Mouse (Mus musculus) midbrain, embryonic 10.5 days (tissue): ENCODE results near the gene Rack1. TPM values are rescaled to one million over a fixed set of nuclear protein-coding genes. Genes with fewer than 3 reads are reported as not detected.

Source experiments
- DNase-seq: peaks from one replicate; pipeline ENCODE4 v3.0.0-alpha.2; 2017; ENCODE audit warnings: low spot score
- H3K27ac ChIP-seq: fragments of 300-500 bp; sonication (generic); replicated peaks from 2 replicates; pipeline ENCODE4 v1.5.1; 2016; ENCODE audit warnings: mild to moderate bottlenecking
- H3K27me3 ChIP-seq: fragments of 300-500 bp; sonication (generic); 2 replicates; pipeline ENCODE4 v1.6.1; 2016; ENCODE audit warnings: low read depth, mild to moderate bottlenecking; ENCODE audit not compliant: poor library complexity, severe bottlenecking
- H3K36me3 ChIP-seq: fragments of 300-500 bp; sonication (generic); 2 replicates; pipeline ENCODE4 v1.6.1; 2016; ENCODE audit warnings: mild to moderate bottlenecking, moderate library complexity
- H3K4me1 ChIP-seq: fragments of 300-500 bp; sonication (generic); 2 replicates; pipeline ENCODE4 v1.6.1; 2016
- H3K4me3 ChIP-seq: fragments of 300-500 bp; sonication (generic); 2 replicates; pipeline ENCODE4 v1.5.1; 2016; ENCODE audit warnings: mild to moderate bottlenecking, moderate library complexity
- H3K9me3 ChIP-seq: fragments of 300-500 bp; sonication (generic); replicated peaks from 2 replicates; pipeline ENCODE4 v1.6.1; 2016; ENCODE audit warnings: mild to moderate bottlenecking
- WGBS: fragments of 180-500 bp; shearing (Covaris S2); methylation state at CpG from one replicate; pipeline ENCODE4 v1.1.7; 2016; 5-methylcytosine and 5-hydroxymethylcytosine counted together
- polyA plus RNA-seq: library from polyadenylated mRNA; unstranded; fragments of >200 nt; fragmentation: Nextera tagmentation; extraction: Ambion mirVana; gene quantifications from 2 replicates; pipeline ENCODE4 v1.2.1, GENCODE M21; 2016

Gene Rack1
- polyA plus RNA-seq, 1 experiment from 2014 or later: 788 TPM

GRCm38 (mm10) chr11:48852624-48853473 is 52.7 kb downstream of the Rack1 start:
- Histone ChIP-seq H3K36me3 (no peaks in the 10 kb centered on the region), H3K9me3 (peaks cover 7% of the 10 kb centered on the region), H3K4me3 (peak overlapping the region; percentile 56), H3K27me3 (peaks cover 43% of the 10 kb centered on the region), H3K4me1 (peaks cover 27% of the 10 kb centered on the region), H3K27ac (no peak overlapping the region)
- WGBS: 7% methylated on average over 23 of the region's 23 CpGs
- peak; percentile 63 for DNase-seq

DNA sequence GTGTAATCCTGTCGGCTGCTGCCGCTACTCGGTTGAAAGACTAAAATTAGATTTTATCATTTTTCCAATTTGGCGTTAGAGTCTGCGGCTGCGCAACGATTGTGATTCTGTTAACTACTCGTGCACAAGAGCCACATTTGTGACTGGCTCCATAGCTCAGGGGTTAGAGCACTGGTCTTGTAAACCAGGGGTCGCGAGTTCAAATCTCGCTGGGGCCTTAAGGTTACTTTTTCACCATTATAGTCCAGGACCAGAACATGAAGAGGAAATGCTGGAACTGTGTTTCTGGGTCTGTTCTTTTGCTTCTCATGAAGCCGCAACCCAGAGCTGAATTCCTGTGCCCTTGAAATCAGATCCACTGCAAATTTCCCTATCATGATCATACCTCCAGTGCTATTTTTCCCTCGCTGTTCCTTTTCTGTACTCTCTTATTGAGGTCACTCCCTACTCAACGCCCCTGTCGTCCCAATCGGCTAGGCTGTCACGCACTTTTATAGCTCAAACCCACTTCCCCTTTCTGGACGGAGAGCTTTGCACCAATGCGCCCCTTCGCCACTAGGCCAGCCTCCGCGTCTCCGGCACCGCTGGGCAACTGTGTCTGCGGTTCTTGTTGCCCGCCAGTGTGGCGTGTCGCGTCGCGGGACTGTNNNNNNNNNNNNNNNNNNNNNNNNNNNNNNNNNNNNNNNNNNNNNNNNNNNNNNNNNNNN is 53.5 kb downstream of the Rack1 start:
- H3K9me3 ChIP-seq: peaks cover 7% of the 10 kb centered on the region
- WGBS: under 1% methylated on average over 31 of the region's 31 CpGs
- DNase-seq: peak; percentile 82
- H3K27ac ChIP-seq: no peak overlapping the region
- peaks cover 35% of the 10 kb centered on the region for H3K4me1 ChIP-seq
- no peaks in the 10 kb centered on the region for H3K36me3 ChIP-seq
- peaks cover 42% of the 10 kb centered on the region for H3K27me3 ChIP-seq
- peak overlapping the region; percentile 56 for H3K4me3 ChIP-seq

Other genes starting within 250 kb of the Rack1 start
- gene Trim41, start 17.0 kb downstream of the Rack1 start, polyA plus RNA-seq: 4.7 and 5.3 TPM in 2 replicates
- gene Trim7, start 25.8 kb downstream of the Rack1 start, polyA plus RNA-seq: 0.32 and 0.99 TPM in 2 replicates
- 2.1 and 3.2 TPM in 2 replicates for gene Gm12184, start 26.3 kb downstream of the Rack1 start, polyA plus RNA-seq
- 1.2 and 1.6 TPM in 2 replicates for gene Irgm1, start 71.4 kb downstream of the Rack1 start, polyA plus RNA-seq
- gene Gm5431, start 101.9 kb downstream of the Rack1 start, polyA plus RNA-seq: 0.07 and 0.16 TPM in 2 replicates
- 2.1 and 2.6 TPM in 2 replicates for gene Psme2b, start 145.9 kb downstream of the Rack1 start, polyA plus RNA-seq
- not detected in 2 replicates for gene Olfr56, start 178.6 kb downstream of the Rack1 start, polyA plus RNA-seq
- gene 9930111J21Rik1, start 179.1 kb downstream of the Rack1 start, polyA plus RNA-seq: 0.28 and 0.34 TPM in 2 replicates
- not detected in 2 replicates for gene Gm12185, start 191.9 kb downstream of the Rack1 start, polyA plus RNA-seq
- gene Tgtp1, start 193.8 kb downstream of the Rack1 start, polyA plus RNA-seq: not detected in 2 replicates